ENCODE assay signal across 8 mouse cellular contexts in the genomic region with DNA sequence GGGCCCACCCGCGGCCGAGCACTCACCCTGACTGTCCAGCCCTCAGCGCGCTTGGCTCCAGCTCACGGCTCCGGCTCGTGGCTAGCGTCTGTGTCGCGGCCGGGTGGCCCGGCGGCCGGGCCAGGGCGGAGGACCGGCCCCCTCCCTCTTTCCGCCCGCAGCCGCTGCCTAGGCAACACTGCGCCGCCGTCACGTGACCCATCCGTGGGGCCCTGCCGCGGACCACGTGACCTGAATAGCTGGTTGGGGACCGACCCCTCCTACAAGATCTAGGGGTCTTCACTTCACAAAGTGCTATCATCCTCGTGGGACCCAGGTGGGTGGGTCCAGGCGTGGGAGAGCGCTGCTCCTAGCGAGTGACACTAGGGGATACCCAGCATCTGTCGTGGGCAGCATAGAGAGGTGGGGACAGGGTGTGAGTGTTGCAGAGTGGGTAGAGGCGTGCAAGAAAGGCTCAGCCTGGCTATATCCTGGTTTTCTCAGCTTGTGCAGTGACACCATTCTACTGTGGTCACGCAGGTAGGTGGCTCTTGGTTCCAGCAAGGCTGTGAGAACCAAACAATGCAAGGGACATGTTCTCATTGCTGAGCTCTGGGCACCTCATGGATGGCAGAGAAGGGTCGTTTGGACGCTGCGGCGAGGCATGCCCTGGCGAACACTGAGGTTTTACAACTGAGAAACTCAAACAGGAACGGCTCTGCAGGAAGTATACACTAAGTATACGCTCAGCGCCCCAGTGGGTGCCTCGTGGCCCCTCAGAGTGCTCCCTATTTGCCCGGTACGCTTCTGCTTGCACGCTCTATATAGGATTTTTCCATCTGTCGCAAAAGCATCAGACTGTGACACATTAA. TPM values are rescaled to one million over a fixed set of nuclear protein-coding genes. Genes with fewer than 3 reads are reported as not detected.
DNase-seq lines count a peak whose midpoint lies in the region; ATAC-seq lines count a peak whose summit lies in the region.

A gene (minus strand): TSS at position 202 of the 851 bp plus-strand sequence.

- ATAC-seq in forebrain, embryonic 11.5 days (replicated peaks; ENCODE audit: low FRiP score) = peak; percentile 92
- ATAC-seq in heart, embryonic 15.5 days (replicated peaks; ENCODE audit: insufficient number of reproducible peaks, insufficient read depth, low FRiP score, low read depth) = peak; percentile 77
- ATAC-seq in liver, embryonic 12.5 days = peak; percentile 79
- ATAC-seq in stomach, embryonic 14.5 days (ENCODE audit: insufficient number of reproducible peaks, insufficient read depth, low FRiP score, low read depth) = peak; percentile 82

- peak within 1 kb of the TSS; percentile 68 for H3K9ac ChIP-seq in forebrain, embryonic 11.5 days (ENCODE audit: low read length)
- H3K9ac ChIP-seq in heart, embryonic 15.5 days = peak within 1 kb of the TSS; percentile 54
- peak within 1 kb of the TSS; percentile 76 for H3K9ac ChIP-seq in liver, embryonic 12.5 days
- peak within 1 kb of the TSS; percentile 43 for H3K9ac ChIP-seq in stomach, embryonic 14.5 days (replicated peaks; ENCODE audit: low read depth, low read length)

- H3K27ac ChIP-seq in forebrain, embryonic 11.5 days (ENCODE audit: low read depth, low read length) = no peak within 1 kb of the TSS
- peak within 1 kb of the TSS; percentile 50; the same call in 1 of the 2 replicates for H3K27ac ChIP-seq in heart, embryonic 15.5 days
- peak within 1 kb of the TSS; percentile 73 for H3K27ac ChIP-seq in liver, embryonic 12.5 days
- peak within 1 kb of the TSS; percentile 39; the same call in 1 of the 2 replicates for H3K27ac ChIP-seq in stomach, embryonic 14.5 days (ENCODE audit: low read length)

- peak within 1 kb of the TSS; percentile 55 for H3K4me3 ChIP-seq in forebrain, embryonic 11.5 days (ENCODE audit: low read depth, low read length)
- peak within 1 kb of the TSS; percentile 55 for H3K4me3 ChIP-seq in heart, embryonic 15.5 days
- peak within 1 kb of the TSS; percentile 69 for H3K4me3 ChIP-seq in liver, embryonic 12.5 days
- H3K4me3 ChIP-seq in stomach, embryonic 14.5 days (ENCODE audit: low read depth, low read length) = peak within 1 kb of the TSS; percentile 59

- H3K4me2 ChIP-seq in forebrain, embryonic 11.5 days (ENCODE audit: low read depth, low read length, severe bottlenecking) = peak within 1 kb of the TSS; percentile 92
- peak within 1 kb of the TSS; percentile 93 for H3K4me2 ChIP-seq in heart, embryonic 15.5 days
- H3K4me2 ChIP-seq in liver, embryonic 12.5 days = peak within 1 kb of the TSS; percentile 96
- H3K4me2 ChIP-seq in stomach, embryonic 14.5 days (replicated peaks; ENCODE audit: low read depth, low read length) = peak within 1 kb of the TSS; percentile 98

- WGBS in forebrain, embryonic 11.5 days = 6% methylated on average over 43 of the region's 49 CpGs
- WGBS in heart, embryonic 15.5 days = 6% methylated on average over 49 of the region's 49 CpGs
- WGBS in liver, embryonic 12.5 days (ENCODE audit: insufficient replicate concordance) = 3% methylated on average over 48 of the region's 49 CpGs
- 3% methylated on average over 48 of the region's 49 CpGs for WGBS in stomach, embryonic 14.5 days

- peaks cover 3% of the 10 kb centered on the region; the same call in 1 of the 2 replicates for H3K4me1 ChIP-seq in forebrain, embryonic 11.5 days (replicated peaks; ENCODE audit: control insufficient read depth, insufficient read depth, low read length)
- H3K4me1 ChIP-seq in heart, embryonic 15.5 days (replicated peaks) = peaks cover 24% of the 10 kb centered on the region
- H3K4me1 ChIP-seq in liver, embryonic 12.5 days = peaks cover 44% of the 10 kb centered on the region
- 0 out of 2 replicates have a peak, but pooled peaks cover 5% of the 10 kb centered on the region for H3K4me1 ChIP-seq in stomach, embryonic 14.5 days (ENCODE audit: control insufficient read depth, insufficient read depth, low read length)

- H3K27me3 ChIP-seq in forebrain, embryonic 11.5 days (ENCODE audit: control insufficient read depth, insufficient read depth, low read length) = no peaks in the 10 kb centered on the region
- H3K27me3 ChIP-seq in heart, embryonic 15.5 days = 0 out of 2 replicates have a peak, but pooled peaks cover 3% of the 10 kb centered on the region
- H3K27me3 ChIP-seq in liver, embryonic 12.5 days (replicated peaks) = no peaks in the 10 kb centered on the region
- H3K27me3 ChIP-seq in stomach, embryonic 14.5 days (ENCODE audit: control insufficient read depth, insufficient read depth, low read length) = no peaks in the 10 kb centered on the region

- H3K9me3 ChIP-seq in forebrain, embryonic 11.5 days (ENCODE audit: control insufficient read depth, low read length) = peaks cover 2% of the 10 kb centered on the region; the same call in 1 of the 2 replicates
- H3K9me3 ChIP-seq in heart, embryonic 15.5 days (replicated peaks) = no peaks in the 10 kb centered on the region
- H3K9me3 ChIP-seq in liver, embryonic 12.5 days (replicated peaks) = peaks cover 6% of the 10 kb centered on the region; the same call in 1 of the 2 replicates
- 0 out of 2 replicates have a peak, but pooled peaks cover 3% of the 10 kb centered on the region for H3K9me3 ChIP-seq in stomach, embryonic 14.5 days (ENCODE audit: control insufficient read depth, low read depth, low read length)

- H3K36me3 ChIP-seq in forebrain, embryonic 11.5 days (ENCODE audit: control insufficient read depth, insufficient read depth, low read length) = no peaks in the 10 kb centered on the region
- H3K36me3 ChIP-seq in heart, embryonic 15.5 days = no peaks in the 10 kb centered on the region
- H3K36me3 ChIP-seq in liver, embryonic 12.5 days = peaks cover 13% of the 10 kb centered on the region
- H3K36me3 ChIP-seq in stomach, embryonic 14.5 days (ENCODE audit: control insufficient read depth, insufficient read depth, low read length) = no peaks in the 10 kb centered on the region

- peak; percentile 65 to 80 for DNase-seq in CD8-positive naive resting alpha-beta T cell, adult 2 months (ENCODE audit: low read depth in 2 of 2, low spot score in 2 of 2)
- DNase-seq in c-Kit-positive CD71-positive TER-119-negative erythroid progenitor cells, embryonic 14.5 days (ENCODE audit: low read depth) = peak; percentile 56
- peak; percentile 91 for DNase-seq in forebrain, embryonic 11.5 days (ENCODE audit: low spot score)
- peak; percentile 88 for DNase-seq in kidney, postnatal 14 days
- peak; percentile 86 to 87 for DNase-seq in natural killer cell, adult 2 months (ENCODE audit: low spot score in 2 of 2)

RNA-seq across cellular contexts. Expression of the gene that starts here (rescaled TPM):
- 8.4 and 9.3 TPM in 2 replicates for polyA plus RNA-seq in forebrain, embryonic 11.5 days (2014; fragmentation: Nextera tagmentation; extraction: Ambion mirVana)
- polyA plus RNA-seq in heart, embryonic 15.5 days (2015; fragmentation: Nextera tagmentation; extraction: Ambion mirVana) = 1.9 and 4.5 TPM in 2 replicates
- 4.4 and 6.7 TPM in 2 replicates for polyA plus RNA-seq in liver, embryonic 12.5 days (2016; fragmentation: Nextera tagmentation; extraction: Ambion mirVana)
- 7.0 and 7.8 TPM in 2 replicates for polyA plus RNA-seq in stomach, embryonic 14.5 days (2014; fragmentation: Nextera tagmentation; extraction: Ambion mirVana)
